Mouse (Mus musculus) CH12.LX (cell line): ENCODE measurements around the gene Zdhhc6. TPM values are rescaled to one million over a fixed set of nuclear protein-coding genes. Genes with fewer than 3 reads are reported as not detected.

ENCODE experiments used
- DNase-seq: peaks from one replicate; pipeline ENCODE4 v3.0.0-alpha.2; 2013; ENCODE audit errors: extremely low read depth
- H3K27ac ChIP-seq: 2 replicates; pipeline ENCODE4 v1.5.1; 2012; ENCODE audit warnings: low read depth, mild to moderate bottlenecking, control low read depth, moderate library complexity; ENCODE audit not compliant: insufficient read depth
- H3K27me3 ChIP-seq: replicated peaks from 2 replicates; pipeline ENCODE3; 2012; ENCODE audit warnings: inconsistent platforms
- H3K36me3 ChIP-seq, 2 experiments: replicated peaks in 1 of 2; 2 replicates each; pipeline versions ENCODE3 to v1.6.1; 2012; ENCODE audit warnings: inconsistent platforms in 1 of 2, low read length in 1 of 2, mild to moderate bottlenecking in 1 of 2, mixed read lengths in 1 of 2, moderate library complexity in 1 of 2; ENCODE audit not compliant: control insufficient read depth in 1 of 2, insufficient read depth in 1 of 2
- H3K4me1 ChIP-seq, 2 experiments: 2 replicates each; pipeline ENCODE4 v1.6.1; 2012; ENCODE audit warnings: inconsistent platforms in 1 of 2, moderate library complexity in 1 of 2; ENCODE audit not compliant: insufficient read depth in 2 of 2, control insufficient read depth in 1 of 2
- H3K4me2 ChIP-seq: 2 replicates; pipeline ENCODE4 v1.6.1; 2012; ENCODE audit warnings: low read depth, mild to moderate bottlenecking, control low read depth; ENCODE audit not compliant: poor library complexity, insufficient read depth, severe bottlenecking
- H3K4me3 ChIP-seq, 3 experiments: fragments of 150-350 bp in 1 of 3; sonication (generic) in 1 of 3; replicated peaks in 1 of 3; 2 replicates each; pipeline versions ENCODE3 to v1.5.1; 2011 to 2012; ENCODE audit warnings: low read depth in 2 of 3, low read length in 2 of 3, mild to moderate bottlenecking in 2 of 3, moderate library complexity in 2 of 3, control low read depth in 1 of 3, improper control_type of control experiment in 1 of 3, inconsistent platforms in 1 of 3, mixed read lengths in 1 of 3; ENCODE audit not compliant: poor library complexity in 1 of 3
- H3K79me2 ChIP-seq: replicated peaks from 2 replicates; pipeline ENCODE4 v1.6.1; 2012; ENCODE audit warnings: mild to moderate bottlenecking, moderate library complexity; ENCODE audit not compliant: control insufficient read depth, poor library complexity, insufficient read depth, severe bottlenecking; ENCODE audit errors: extremely low read depth
- H3K9ac ChIP-seq: 2 replicates; pipeline ENCODE4 v1.6.1; 2012; ENCODE audit warnings: low read depth, mild to moderate bottlenecking, control low read depth, moderate library complexity; ENCODE audit not compliant: insufficient read depth
- H3K9me3 ChIP-seq: replicated peaks from 2 replicates; pipeline ENCODE3; 2012; ENCODE audit warnings: low read length, inconsistent platforms, mixed read lengths
- BHLHE40 ChIP-seq: IDR thresholded peaks from 2 replicates; pipeline ENCODE4 v1.6.1; 2011; ENCODE audit warnings: mild to moderate bottlenecking, low read depth, low read length, improper control_type of control experiment
- CTCF ChIP-seq, 2 experiments: IDR thresholded peaks in 1 of 2; conservative IDR thresholded peaks in 1 of 2; 2 replicates each; pipeline ENCODE4 v1.5.1; 2011 to 2012; ENCODE audit warnings: low read depth in 2 of 2, low read length in 2 of 2, improper control_type of control experiment in 1 of 2, inconsistent platforms in 1 of 2, mild to moderate bottlenecking in 1 of 2, moderate library complexity in 1 of 2
- ELF1 ChIP-seq: IDR thresholded peaks from 2 replicates; pipeline ENCODE4 v1.6.1; 2014; ENCODE audit warnings: low read depth, mild to moderate bottlenecking, inconsistent platforms, low read length, improper control_type of control experiment
- EP300 ChIP-seq: IDR thresholded peaks from 2 replicates; pipeline ENCODE4 v1.6.1; 2011; ENCODE audit warnings: low read length, improper control_type of control experiment
- IRF4 ChIP-seq: IDR thresholded peaks from 2 replicates; pipeline ENCODE4 v1.6.1; 2014; ENCODE audit warnings: low read depth, mild to moderate bottlenecking, inconsistent platforms, low read length, improper control_type of control experiment
- PAX5 ChIP-seq: IDR thresholded peaks from 2 replicates; pipeline ENCODE4 v1.6.1; 2012; ENCODE audit warnings: low read length, inconsistent platforms, mixed read lengths
- POLR2AphosphoS2 ChIP-seq: IDR thresholded peaks from 2 replicates; pipeline ENCODE4 v1.6.1; 2011; ENCODE audit warnings: low read depth, low read length, improper control_type of control experiment
- RAD21 ChIP-seq: IDR thresholded peaks from 2 replicates; pipeline ENCODE4 v1.6.1; 2011; ENCODE audit warnings: low read depth, mild to moderate bottlenecking, low read length, improper control_type of control experiment, moderate library complexity
- TCF12 ChIP-seq: IDR thresholded peaks from 2 replicates; pipeline ENCODE4 v1.6.1; 2014; ENCODE audit warnings: low read depth, mild to moderate bottlenecking, inconsistent platforms, low read length, improper control_type of control experiment
- USF2 ChIP-seq: conservative IDR thresholded peaks from 2 replicates; pipeline ENCODE4 v1.6.1; 2011; ENCODE audit warnings: low read depth, low read length, improper control_type of control experiment
- ZMIZ1 ChIP-seq: IDR thresholded peaks from 2 replicates; pipeline ENCODE4 v1.6.1; 2012; ENCODE audit warnings: low read depth, mild to moderate bottlenecking, inconsistent platforms, low read length, improper control_type of control experiment
- ZNF384 ChIP-seq: IDR thresholded peaks from 2 replicates; pipeline ENCODE4 v1.6.1; 2012; ENCODE audit warnings: low read depth, low read length, improper control_type of control experiment, inconsistent platforms
- dilution Hi-C: fragments of 300-500 bp; cut with MboI; formaldehyde crosslinking; loops from 2 replicates; pipeline ENCODE4 v1.14.3; 2020; ENCODE audit warnings: low sequenced_read_pairs; ENCODE audit not compliant: extremely low pct_unique_long_range_greater_than_20kb, extremely low pct_ligation_motif_present
- in situ Hi-C: fragments of 300-500 bp; cut with MboI; formaldehyde crosslinking; loops from 3 replicates; pipeline ENCODE4 v1.14.3; 2019; ENCODE audit warnings: low sequenced_read_pairs, low pct_ligation_motif_present, low pct_unique_long_range_greater_than_20kb, mixed read lengths
- polyA plus RNA-seq: library from polyadenylated mRNA; unstranded; fragments of >175 nt; gene quantifications from 2 replicates; pipeline ENCODE4 v1.2.1, GENCODE M21; 2012; ENCODE audit warnings: low read depth; ENCODE audit not compliant: insufficient read length
- total RNA-seq, 2 experiments: library from RNA; depleted of rRNA; stranded (reverse); fragments of 300-350 nt in 1 of 2; fragments of >200 nt in 1 of 2; gene quantifications; 2 replicates each; pipeline ENCODE4 v1.2.3; 2012 to 2014

Gene Zdhhc6
- total and polyA plus RNA-seq, 3 experiments: 101 to 143 (median 101) TPM

- Histone ChIP-seq H3K4me2 (no peak overlapping the region), H3K4me1 (peaks cover 31 to 91% of the 10 kb centered on the region in 2 experiments), H3K79me2 (no peaks in the 10 kb centered on the region), H3K27ac (no peak overlapping the region), H3K36me3 (peaks cover 64 to 78% of the 10 kb centered on the region in 2 experiments), H3K27me3 (no peaks in the 10 kb centered on the region), H3K4me3 (no peak overlapping the region), H3K9me3 (no peaks in the 10 kb centered on the region), H3K9ac (no peak overlapping the region)
- in situ Hi-C loops: loop anchor here (5.0 kb wide), 1 partner anchor 39 kb away; no protein-coding TSS in a partner anchor
- TF ChIP-seq PAX5 (no peak), POLR2AphosphoS2 (0 out of 2 replicates have a peak, but pooled peaks have one; percentile 23), ZMIZ1 (0 out of 2 replicates have a peak, but pooled peaks have one; percentile 26)
- dilution Hi-C loops: no loop called here
- DNase-seq: no peak
Measured at GRCm38 (mm10) chr19:55296301-55296700, 19.5 kb downstream of the Zdhhc6 start.

DNA sequence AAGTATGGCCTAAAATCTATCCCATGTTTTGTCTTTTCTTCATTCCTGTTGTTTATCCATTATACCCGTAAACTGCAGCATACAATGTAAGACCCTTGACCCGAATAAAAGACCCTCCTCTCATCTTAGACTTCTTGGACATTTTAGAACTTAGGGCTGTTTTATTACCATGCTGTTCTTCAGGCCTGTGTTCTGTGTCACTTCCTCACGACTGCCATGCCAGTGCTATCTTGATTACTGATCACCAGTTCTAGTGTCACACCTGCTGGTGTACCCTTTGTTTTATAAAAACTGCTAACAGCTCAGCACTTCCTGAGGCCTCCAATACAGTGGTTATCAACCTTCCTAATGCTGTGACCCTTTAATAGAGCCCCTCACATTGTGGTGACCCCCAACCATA lies 20.3 kb downstream of the Zdhhc6 start:
- in situ Hi-C loops (loop anchor here (5.0 kb wide), 1 partner anchor 38 kb away; no protein-coding TSS in a partner anchor), dilution Hi-C loops (no loop called here)
- Histone ChIP-seq H3K79me2 (no peaks in the 10 kb centered on the region), H3K4me1 (peaks cover 33 to 91% of the 10 kb centered on the region in 2 experiments), H3K36me3 (peaks cover 64 to 78% of the 10 kb centered on the region in 2 experiments), H3K27ac (no peak overlapping the region), H3K9ac (no peak overlapping the region), H3K4me2 (no peak overlapping the region), H3K27me3 (no peaks in the 10 kb centered on the region), H3K4me3 (no peak overlapping the region), H3K9me3 (no peaks in the 10 kb centered on the region)
- no peak for DNase-seq
- TF ChIP-seq IRF4 (no peak), TCF12 (no peak), ELF1 (no peak), USF2 (no peak), EP300 (no peak), ZNF384 (no peak), PAX5 (no peak)

GRCm38 (mm10) chr19:55295075-55295474 lies 20.8 kb downstream of the Zdhhc6 start:
- in situ Hi-C loops: loop anchor here (5.0 kb wide), 1 partner anchor 38 kb away; no protein-coding TSS in a partner anchor
- H3K4me2 ChIP-seq: no peak overlapping the region
- H3K36me3 ChIP-seq: peaks cover 65 to 78% of the 10 kb centered on the region in 2 experiments

More at GRCm38 (mm10) chr19:55295075-55295474, 20.8 kb downstream of the Zdhhc6 start:
- H3K27ac ChIP-seq: no peak overlapping the region
- peaks cover 33 to 91% of the 10 kb centered on the region in 2 experiments for H3K4me1 ChIP-seq
- no peak overlapping the region for H3K9ac ChIP-seq
- H3K27me3 ChIP-seq: no peaks in the 10 kb centered on the region
- no peaks in the 10 kb centered on the region for H3K79me2 ChIP-seq
- no peaks in the 10 kb centered on the region for H3K9me3 ChIP-seq
- no peak for DNase-seq
- no peak for TF ChIP-seq BHLHE40
- no peak for TF ChIP-seq CTCF (conservative IDR thresholded peaks at IDR 0.05 in 1 of 2, IDR thresholded peaks at IDR 0.05 in 1 of 2; ENCODE audit: low read depth in 2 of 2, low read length in 2 of 2)
- TF ChIP-seq POLR2AphosphoS2: no peak
- TF ChIP-seq RAD21: no peak
- no peak overlapping the region for H3K4me3 ChIP-seq
- dilution Hi-C loops: no loop called here
